Mouse (Mus musculus) megakaryocyte, embryonic 14.5 days (primary cell): Measurements from ENCODE around the gene Tubb4b.

Experiments used
- FLI1 ChIP-seq: IDR thresholded peaks from 2 replicates; pipeline ENCODE4 v1.6.1; 2012; ENCODE audit warnings: low read length, inconsistent platforms, mixed read lengths
- GATA1 ChIP-seq: IDR thresholded peaks from 3 replicates; pipeline ENCODE4 v1.6.1; 2012; ENCODE audit warnings: mixed read lengths, low read length, inconsistent platforms, borderline replicate concordance

- TF ChIP-seq GATA1 (no peak), FLI1 (no peak)
Observed at GRCm38 (mm10) chr2:25179566-25180217, 44.8 kb downstream of the Tubb4b start.
